Mouse (Mus musculus) G1E (cell line): Measurements from ENCODE around the gene Dnah8.

Source experiments
- CTCF ChIP-seq: IDR thresholded peaks from 2 replicates; pipeline ENCODE4 v1.5.1; 2012; ENCODE audit warnings: low read depth, low read length, inconsistent platforms, mixed read lengths
- GATA1 ChIP-seq: IDR thresholded peaks from 2 replicates; pipeline ENCODE4 v1.6.1; 2012; ENCODE audit warnings: borderline replicate concordance, low read length, inconsistent platforms, mixed read lengths
- POLR2AphosphoS5 ChIP-seq: IDR thresholded peaks from 2 replicates; pipeline ENCODE4 v1.6.1; 2012; ENCODE audit warnings: low read depth, low read length, inconsistent platforms; ENCODE audit not compliant: insufficient replicate concordance
- TAL1 ChIP-seq: conservative IDR thresholded peaks from 2 replicates; pipeline ENCODE4 v1.6.1; 2012; ENCODE audit warnings: low read depth, low read length, inconsistent platforms, mixed read lengths

GRCm38 (mm10) chr17:30752370-30752818 lies 128.2 kb downstream of the Dnah8 start:
- no peak for TF ChIP-seq GATA1
- TF ChIP-seq CTCF: no peak
- no peak for TF ChIP-seq TAL1
- TF ChIP-seq POLR2AphosphoS5: no peak
